Mouse (Mus musculus) ES-E14 (cell line): ENCODE measurements at regions not wholly inside any gene's neighbourhood (a gene's known extent, or its start where the extent isn't known, plus 50 kb on each side); places are given as distances from the start of the nearest gene placed in this dataset.

Source experiments
- HCFC1 ChIP-seq: IDR thresholded peaks from 2 replicates; pipeline ENCODE4 v1.6.1; 2012; ENCODE audit warnings: low read length, inconsistent platforms, borderline replicate concordance; ENCODE audit not compliant: insufficient read depth
- MAFK ChIP-seq: IDR thresholded peaks from 2 replicates; pipeline ENCODE4 v1.6.1; 2014; ENCODE audit warnings: mild to moderate bottlenecking, low read depth, low read length, inconsistent platforms; ENCODE audit not compliant: insufficient read depth
- ZNF384 ChIP-seq: IDR thresholded peaks from 2 replicates; pipeline ENCODE4 v1.6.1; 2012; ENCODE audit warnings: low read depth, low read length, inconsistent platforms

DNA sequence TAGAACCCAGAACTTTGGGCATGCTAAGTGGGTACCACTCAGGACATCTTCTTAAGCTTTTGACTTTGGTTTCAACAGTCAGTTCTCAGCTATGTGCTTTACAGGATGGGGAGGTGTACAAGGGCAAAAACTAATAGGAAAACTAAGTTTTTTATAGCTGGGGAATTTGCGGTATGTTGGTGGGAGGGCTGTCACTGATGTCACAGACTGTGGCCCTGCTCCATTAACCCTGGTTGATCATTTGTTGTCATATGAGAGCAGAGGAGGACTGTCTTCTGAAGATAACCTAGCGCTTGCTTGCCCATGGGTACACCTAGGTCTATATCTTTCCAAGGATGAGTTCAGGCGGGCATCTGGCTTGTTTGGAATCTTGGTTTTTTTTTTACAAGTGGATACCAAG, 59.7 kb upstream of the Arhgap29 start:
- TF ChIP-seq HCFC1: no peak
- no peak for TF ChIP-seq MAFK
- TF ChIP-seq ZNF384: no peak
